Mouse (Mus musculus) heart, embryonic 16.5 days (tissue): ENCODE measurements at regions not wholly inside any gene's neighbourhood (a gene's known extent, or its start where the extent isn't known, plus 50 kb on each side); places are given as distances from the start of the nearest gene placed in this dataset.
"Not testable (repeated sequence)": the region's sequence is repeated elsewhere in the genome, so short reads cannot be mapped to it uniquely, and the experiment has no call there.

ENCODE experiments used
- ATAC-seq: fragments of 200-750 bp; cut with Nextera tagmentation; replicated peaks from 2 replicates; pipeline ENCODE4 v1.8.0; 2017; ENCODE audit warnings: moderate number of reproducible peaks; ENCODE audit not compliant: insufficient read depth, low FRiP score; ENCODE audit errors: extremely low read depth
- H3K27ac ChIP-seq: fragments of 300-500 bp; sonication (generic); 2 replicates; pipeline ENCODE4 v1.5.1; 2014; ENCODE audit warnings: mild to moderate bottlenecking, low read length, control low read depth, moderate library complexity
- H3K27me3 ChIP-seq: fragments of 300-500 bp; sonication (generic); 2 replicates; pipeline ENCODE4 v1.6.1; 2014; ENCODE audit warnings: low read length, mixed read lengths; ENCODE audit not compliant: control insufficient read depth, insufficient read depth
- H3K36me3 ChIP-seq: fragments of 300-500 bp; sonication (generic); 2 replicates; pipeline ENCODE4 v1.6.1; 2014; ENCODE audit not compliant: control insufficient read depth, insufficient read depth
- H3K4me1 ChIP-seq: fragments of 300-500 bp; sonication (generic); 2 replicates; pipeline ENCODE4 v1.6.1; 2014; ENCODE audit warnings: low read length, mixed read lengths; ENCODE audit not compliant: control insufficient read depth, insufficient read depth
- H3K4me2 ChIP-seq: fragments of 300-500 bp; sonication (generic); 2 replicates; pipeline ENCODE4 v1.6.1; 2014; ENCODE audit warnings: low read depth, mild to moderate bottlenecking, control low read depth, low read length
- H3K4me3 ChIP-seq: fragments of 300-500 bp; sonication (generic); 2 replicates; pipeline ENCODE4 v1.5.1; 2014; ENCODE audit warnings: mild to moderate bottlenecking, control low read depth, low read length
- H3K9ac ChIP-seq: fragments of 300-500 bp; sonication (generic); 2 replicates; pipeline ENCODE4 v1.6.1; 2014; ENCODE audit warnings: low read length, control low read depth
- H3K9me3 ChIP-seq: fragments of 300-500 bp; sonication (generic); replicated peaks from 2 replicates; pipeline ENCODE4 v1.6.1; 2016; ENCODE audit warnings: low read length; ENCODE audit not compliant: control insufficient read depth
- WGBS: fragments of 180-500 bp; shearing (Covaris S2); extraction: QIAGEN DNeasy Blood & Tissue Kit; methylation state at CpG from one replicate; pipeline ENCODE4 v1.1.7; 2014; 5-methylcytosine and 5-hydroxymethylcytosine counted together

GRCm38 (mm10) chr11:41090391-41090900 is 335.3 kb upstream of the Ccng1 start:
- not testable (repeated sequence) for H3K4me3 ChIP-seq, H3K27ac ChIP-seq, H3K4me1 ChIP-seq, H3K36me3 ChIP-seq, ATAC-seq, H3K9me3 ChIP-seq, H3K27me3 ChIP-seq, H3K4me2 ChIP-seq, H3K9ac ChIP-seq
- 97% methylated on average over 9 of the region's 14 CpGs for WGBS

- H3K27me3 ChIP-seq = no peaks in the 10 kb centered on the region
- no peak overlapping the region for H3K4me2 ChIP-seq
- no peak overlapping the region for H3K4me3 ChIP-seq
- no peaks in the 10 kb centered on the region for H3K4me1 ChIP-seq
- ATAC-seq = no peak
- 49% methylated on average over 3 of the region's 3 CpGs for WGBS
- H3K36me3 ChIP-seq = no peaks in the 10 kb centered on the region
- no peak overlapping the region for H3K9ac ChIP-seq
- no peaks in the 10 kb centered on the region for H3K9me3 ChIP-seq
- no peak overlapping the region for H3K27ac ChIP-seq
Measured at GRCm38 (mm10) chr11:41063570-41063969, 308.5 kb upstream of the Ccng1 start.

GRCm38 (mm10) chr11:41057796-41058195 is 302.7 kb upstream of the Ccng1 start:
- no peaks in the 10 kb centered on the region for H3K4me1 ChIP-seq
- WGBS = 70% methylated on average over 3 of the region's 3 CpGs
- H3K4me3 ChIP-seq = no peak overlapping the region
- no peak for ATAC-seq
- H3K36me3 ChIP-seq = no peaks in the 10 kb centered on the region
- H3K27ac ChIP-seq = no peak overlapping the region
- no peak overlapping the region for H3K4me2 ChIP-seq
- no peaks in the 10 kb centered on the region for H3K9me3 ChIP-seq
- H3K9ac ChIP-seq = no peak overlapping the region
- no peaks in the 10 kb centered on the region for H3K27me3 ChIP-seq

DNA sequence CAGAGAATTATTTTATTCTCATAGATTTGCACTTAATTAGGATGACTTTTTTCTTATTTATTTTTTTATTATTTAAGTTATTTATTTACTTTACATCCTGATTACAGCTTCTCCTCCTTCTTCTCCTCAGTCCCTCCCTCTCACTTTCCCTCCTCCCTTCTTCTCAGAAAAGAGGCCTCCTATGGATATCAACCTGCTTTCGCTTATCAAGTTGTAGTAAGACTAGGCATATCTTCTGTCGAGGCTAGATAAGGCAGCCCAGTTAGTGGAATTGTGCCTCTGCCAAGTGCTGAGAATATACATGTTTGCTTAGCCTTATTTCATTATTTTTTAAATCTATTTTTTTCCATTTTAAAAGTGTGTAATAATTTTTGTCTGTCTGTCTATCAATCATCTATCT is 274.9 kb upstream of the Ccng1 start:
- Histone ChIP-seq H3K4me3 (no peak overlapping the region), H3K4me2 (no peak overlapping the region), H3K36me3 (no peaks in the 10 kb centered on the region), H3K27ac (no peak overlapping the region), H3K9ac (no peak overlapping the region), H3K4me1 (no peaks in the 10 kb centered on the region), H3K27me3 (no peaks in the 10 kb centered on the region), H3K9me3 (no peaks in the 10 kb centered on the region)
- WGBS = 49% methylated on average over 2 of the region's 2 CpGs
- ATAC-seq = no peak

DNA sequence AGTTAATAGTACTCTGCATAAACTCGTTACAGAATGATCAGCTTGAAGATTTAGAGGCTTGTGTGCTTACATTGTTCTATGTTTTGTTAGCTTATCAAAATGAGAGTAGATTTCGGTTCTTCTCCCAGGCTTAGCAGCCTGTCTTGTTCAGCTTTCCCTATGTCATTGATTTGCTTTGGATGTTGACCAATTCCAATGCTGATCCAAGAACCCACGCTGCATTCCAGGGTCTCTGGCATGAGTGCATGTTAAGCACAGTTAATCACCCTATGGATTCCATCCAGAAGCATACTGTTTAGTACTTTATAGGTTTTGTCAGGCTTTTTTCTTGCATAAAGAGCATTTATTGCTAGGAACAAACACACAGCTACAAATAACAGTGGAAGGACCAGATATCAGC is 255.0 kb upstream of the Ccng1 start:
- H3K27ac ChIP-seq = no peak overlapping the region
- 47% methylated on average over 3 of the region's 3 CpGs for WGBS
- H3K27me3 ChIP-seq = no peaks in the 10 kb centered on the region
- no peaks in the 10 kb centered on the region for H3K36me3 ChIP-seq
- ATAC-seq = no peak
- no peak overlapping the region for H3K4me2 ChIP-seq
- no peak overlapping the region for H3K4me3 ChIP-seq
- no peak overlapping the region for H3K9ac ChIP-seq
- no peaks in the 10 kb centered on the region for H3K4me1 ChIP-seq
- H3K9me3 ChIP-seq = peaks cover 4% of the 10 kb centered on the region; the same call in 1 of the 2 replicates

GRCm38 (mm10) chr11:40972806-40973205 is 217.7 kb upstream of the Ccng1 start:
- Histone ChIP-seq H3K4me2 (no peak overlapping the region), H3K9ac (no peak overlapping the region), H3K9me3 (no peaks in the 10 kb centered on the region), H3K4me3 (no peak overlapping the region), H3K27ac (no peak overlapping the region), H3K4me1 (no peaks in the 10 kb centered on the region), H3K36me3 (no peaks in the 10 kb centered on the region), H3K27me3 (no peaks in the 10 kb centered on the region)
- ATAC-seq = no peak
- 73% methylated on average over 2 of the region's 2 CpGs for WGBS

GRCm38 (mm10) chr11:40927168-40927567 is 172.1 kb upstream of the Ccng1 start:
- H3K36me3 ChIP-seq = no peaks in the 10 kb centered on the region
- no peaks in the 10 kb centered on the region for H3K9me3 ChIP-seq
- H3K27ac ChIP-seq = no peak overlapping the region
- H3K4me3 ChIP-seq = peak overlapping the region; percentile 43
- no peak for ATAC-seq
- under 1% methylated on average over 12 of the region's 12 CpGs for WGBS
- H3K27me3 ChIP-seq = no peaks in the 10 kb centered on the region
- no peaks in the 10 kb centered on the region for H3K4me1 ChIP-seq
- peak overlapping the region; percentile 62 for H3K4me2 ChIP-seq
- peak overlapping the region; percentile 4; the same call in 1 of the 2 replicates for H3K9ac ChIP-seq

DNA sequence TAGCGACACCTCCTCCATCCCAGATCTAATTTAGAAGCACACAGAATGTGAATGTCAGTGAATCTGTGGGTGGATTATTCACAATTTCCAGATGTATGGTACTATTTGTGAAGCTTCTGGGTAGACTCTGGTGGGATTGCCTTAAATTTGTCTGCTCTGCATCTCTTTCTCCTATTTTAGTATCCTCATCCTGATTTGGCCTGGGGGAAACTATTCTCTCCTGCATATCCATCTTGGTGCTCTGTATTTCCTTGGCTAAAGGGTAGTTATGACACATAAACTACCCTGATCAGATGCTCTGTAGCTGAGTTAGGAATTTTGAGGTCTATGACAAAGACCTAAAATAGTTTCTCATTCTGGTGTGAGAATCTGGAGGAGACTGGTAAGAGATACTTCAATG is 136.4 kb upstream of the Ccng1 start:
- no peak for ATAC-seq
- H3K9ac ChIP-seq = no peak overlapping the region
- no peaks in the 10 kb centered on the region for H3K9me3 ChIP-seq
- H3K27me3 ChIP-seq = no peaks in the 10 kb centered on the region
- H3K36me3 ChIP-seq = no peaks in the 10 kb centered on the region
- no peaks in the 10 kb centered on the region for H3K4me1 ChIP-seq
- no peak overlapping the region for H3K27ac ChIP-seq
- H3K4me3 ChIP-seq = no peak overlapping the region
- WGBS = 87% methylated on average over 1 of the region's 1 CpGs
- no peak overlapping the region for H3K4me2 ChIP-seq

DNA sequence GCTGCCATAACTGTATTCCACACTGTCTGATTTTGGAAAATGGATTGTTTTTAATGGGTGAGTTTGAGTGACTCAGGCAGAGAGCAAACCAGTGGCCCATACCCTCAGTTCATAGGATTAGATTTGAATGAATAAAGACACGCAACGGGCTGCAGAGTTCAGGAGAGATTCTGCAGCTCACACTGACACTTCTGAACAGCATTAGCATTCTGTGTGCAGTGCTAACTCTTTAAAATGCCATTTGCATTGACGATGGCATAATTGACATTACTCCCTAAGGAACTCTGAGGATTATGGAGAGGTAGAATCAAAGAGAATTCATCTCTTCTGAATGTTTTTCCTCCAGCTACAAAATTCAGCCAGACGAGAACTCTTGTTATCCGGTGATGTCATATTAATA is 129.4 kb upstream of the Ccng1 start:
- 79% methylated on average over 5 of the region's 5 CpGs for WGBS
- H3K4me2 ChIP-seq = no peak overlapping the region
- H3K4me3 ChIP-seq = no peak overlapping the region
- H3K27me3 ChIP-seq = no peaks in the 10 kb centered on the region
- no peak overlapping the region for H3K27ac ChIP-seq
- no peaks in the 10 kb centered on the region for H3K36me3 ChIP-seq
- H3K4me1 ChIP-seq = no peaks in the 10 kb centered on the region
- H3K9me3 ChIP-seq = no peaks in the 10 kb centered on the region
- H3K9ac ChIP-seq = no peak overlapping the region
- no peak for ATAC-seq

DNA sequence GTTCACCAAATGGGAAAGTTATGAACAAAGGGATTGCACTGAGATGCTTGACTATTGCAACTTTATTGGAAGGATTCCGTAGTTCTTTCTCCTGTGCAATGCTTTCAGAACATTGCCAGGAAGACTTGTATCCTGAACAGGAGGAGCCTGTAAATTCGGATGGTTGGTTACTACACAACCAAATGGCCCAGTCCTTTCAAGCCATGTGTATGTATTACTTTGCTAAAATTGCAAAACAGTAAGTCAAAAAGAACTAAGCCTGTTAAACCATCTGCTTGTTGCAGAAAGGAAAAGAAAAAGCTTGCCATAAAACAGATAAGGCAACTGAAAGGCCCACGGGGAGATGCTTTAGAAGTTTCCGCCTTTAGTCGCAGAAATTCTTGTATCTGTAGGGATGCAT is 124.5 kb upstream of the Ccng1 start:
- no peak for ATAC-seq
- 78% methylated on average over 5 of the region's 5 CpGs for WGBS
- H3K27me3 ChIP-seq = no peaks in the 10 kb centered on the region
- no peaks in the 10 kb centered on the region for H3K36me3 ChIP-seq
- no peak overlapping the region for H3K4me3 ChIP-seq
- H3K27ac ChIP-seq = no peak overlapping the region
- H3K9ac ChIP-seq = no peak overlapping the region
- no peak overlapping the region for H3K4me2 ChIP-seq
- H3K9me3 ChIP-seq = no peaks in the 10 kb centered on the region
- no peaks in the 10 kb centered on the region for H3K4me1 ChIP-seq
